Mouse (Mus musculus) forebrain, embryonic 10.5 days (tissue): ENCODE data around the gene Trim12c. TPM values are rescaled to one million over a fixed set of nuclear protein-coding genes. Genes with fewer than 3 reads are reported as not detected.
"Not testable (repeated sequence)": the region's sequence is repeated elsewhere in the genome, so short reads cannot be mapped to it uniquely, and the experiment has no call there.

Experiments used
- DNase-seq: peaks from one replicate; pipeline ENCODE4 v3.0.0-alpha.2; 2017; ENCODE audit warnings: low spot score; ENCODE audit errors: extremely low spot score
- H3K27ac ChIP-seq: fragments of 300-500 bp; sonication (generic); 2 replicates; pipeline ENCODE4 v1.5.1; 2016; ENCODE audit warnings: mild to moderate bottlenecking
- H3K27me3 ChIP-seq: fragments of 300-500 bp; sonication (generic); 2 replicates; pipeline ENCODE4 v1.6.1; 2016; ENCODE audit warnings: mild to moderate bottlenecking; ENCODE audit not compliant: poor library complexity, severe bottlenecking
- H3K36me3 ChIP-seq: fragments of 300-500 bp; sonication (generic); replicated peaks from 2 replicates; pipeline ENCODE4 v1.6.1; 2016; ENCODE audit warnings: mild to moderate bottlenecking, moderate library complexity
- H3K4me1 ChIP-seq: fragments of 300-500 bp; sonication (generic); 2 replicates; pipeline ENCODE4 v1.6.1; 2016
- H3K4me3 ChIP-seq: fragments of 300-500 bp; sonication (generic); 2 replicates; pipeline ENCODE4 v1.5.1; 2016; ENCODE audit warnings: mild to moderate bottlenecking, moderate library complexity
- H3K9me3 ChIP-seq: fragments of 300-500 bp; sonication (generic); 2 replicates; pipeline ENCODE4 v1.6.1; 2016; ENCODE audit warnings: mild to moderate bottlenecking, moderate library complexity
- WGBS: fragments of 180-500 bp; shearing (Covaris S2); methylation state at CpG from one replicate; pipeline ENCODE4 v1.1.7; 2016; 5-methylcytosine and 5-hydroxymethylcytosine counted together
- polyA plus RNA-seq: library from polyadenylated mRNA; unstranded; fragments of >200 nt; fragmentation: Nextera tagmentation; extraction: Ambion mirVana; gene quantifications from 2 replicates; pipeline ENCODE4 v1.2.1, GENCODE M21; 2016

The Trim12c gene
- polyA plus RNA-seq = 0.23 and 0.68 TPM in 2 replicates

DNA sequence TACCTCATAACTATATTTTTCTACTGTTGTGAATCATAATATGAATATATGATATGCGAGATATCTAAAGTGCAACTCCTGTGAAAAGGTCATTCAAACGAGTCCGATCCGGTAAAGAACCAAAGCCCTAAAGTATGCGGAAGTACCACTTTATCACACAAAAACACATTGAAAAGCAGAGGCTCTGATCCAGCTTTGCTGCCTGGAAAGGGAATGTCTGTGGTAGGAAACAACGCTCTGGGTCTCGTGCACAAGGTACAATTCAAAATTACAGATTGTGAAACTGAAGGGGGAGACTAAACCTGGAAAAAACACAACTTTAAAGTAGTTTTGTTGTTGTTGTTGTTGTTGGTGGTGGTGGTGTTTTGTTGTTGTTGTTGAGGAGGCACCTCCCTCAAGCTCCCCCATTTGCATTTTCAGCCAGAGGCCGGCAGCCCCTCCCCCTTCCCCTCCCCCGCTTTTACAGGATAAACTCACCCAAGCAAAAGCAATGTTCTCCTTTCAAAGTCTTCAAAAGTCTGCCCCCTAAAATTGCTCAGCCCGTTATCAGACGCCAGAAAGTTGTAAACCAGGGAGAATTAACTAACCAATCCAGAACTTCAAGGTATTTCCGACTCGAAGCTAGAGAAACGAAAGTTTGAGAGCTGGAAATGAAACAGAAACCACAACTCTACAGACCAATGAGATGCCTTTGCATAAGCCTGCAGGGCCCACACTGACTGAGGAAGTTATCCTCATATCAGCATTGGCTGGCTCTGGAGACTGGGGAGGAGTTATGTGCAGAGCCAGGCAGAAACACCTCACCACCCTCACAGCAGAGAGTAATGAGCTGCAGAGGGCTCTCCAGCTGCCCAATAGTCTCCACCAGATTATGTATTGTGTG is at the start of gene Trim12c:
Gene Trim12c, minus strand, starts transcription at position 646 of the 883 bp plus-strand sequence.
- no peaks in the 10 kb centered on the region for H3K9me3 ChIP-seq
- peak within 1 kb of the TSS; percentile 60 for H3K27ac ChIP-seq
- H3K4me1 ChIP-seq = peaks cover 11% of the 10 kb centered on the region
- no peaks in the 10 kb centered on the region for H3K27me3 ChIP-seq
- peak within 1 kb of the TSS; percentile 44 for H3K4me3 ChIP-seq
- no peaks in the 10 kb centered on the region for H3K36me3 ChIP-seq
- 11% methylated on average over 14 of the region's 14 CpGs for WGBS
- DNase-seq = peak; percentile 50

- no peak overlapping the region for H3K4me3 ChIP-seq
- no peak overlapping the region for H3K27ac ChIP-seq
- no peak for DNase-seq
- no peaks in the 10 kb centered on the region for H3K36me3 ChIP-seq
- H3K27me3 ChIP-seq = no peaks in the 10 kb centered on the region
- no peaks in the 10 kb centered on the region for H3K9me3 ChIP-seq
- no peaks in the 10 kb centered on the region for H3K4me1 ChIP-seq
These were observed 48.0 kb upstream of the Trim12c start for GRCm38 (mm10) chr7:104401140-104401539.

DNA sequence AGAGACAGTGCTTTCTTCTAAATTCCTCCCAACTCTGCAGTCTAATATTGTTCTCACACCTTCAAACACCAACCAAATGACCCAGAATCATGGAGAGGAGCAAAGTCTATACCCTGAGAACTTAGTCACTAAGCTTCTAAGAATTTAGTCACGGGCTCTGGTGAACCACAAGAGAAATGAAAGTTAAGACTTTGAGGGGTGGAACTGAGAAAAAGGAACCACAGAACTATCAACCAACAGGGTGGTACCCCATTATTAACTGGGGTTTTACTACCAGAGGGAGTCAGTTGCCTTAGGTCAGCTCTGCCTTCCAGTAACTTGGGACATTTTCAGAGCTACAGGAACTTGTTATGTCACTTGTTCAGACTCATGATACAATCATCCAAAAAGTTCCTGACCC is 47.5 kb upstream of the Trim12c start, which contains the start of gene Trim30c:
Gene Trim30c, minus strand, starts transcription at position 140 of the 400 bp plus-strand sequence.
- no peak within 1 kb of the TSS for H3K27ac ChIP-seq
- 90% methylated on average over 1 of the region's 1 CpGs for WGBS
- no peaks in the 10 kb centered on the region for H3K4me1 ChIP-seq
- no peaks in the 10 kb centered on the region for H3K27me3 ChIP-seq
- H3K36me3 ChIP-seq = no peaks in the 10 kb centered on the region
- no peak within 1 kb of the TSS for H3K4me3 ChIP-seq
- no peak for DNase-seq
- no peaks in the 10 kb centered on the region for H3K9me3 ChIP-seq

- 80% methylated on average over 1 of the region's 1 CpGs for WGBS
- H3K4me3 ChIP-seq = no peak overlapping the region
These were observed 45.3 kb upstream of the Trim12c start for GRCm38 (mm10) chr7:104398492-104398891.

DNA sequence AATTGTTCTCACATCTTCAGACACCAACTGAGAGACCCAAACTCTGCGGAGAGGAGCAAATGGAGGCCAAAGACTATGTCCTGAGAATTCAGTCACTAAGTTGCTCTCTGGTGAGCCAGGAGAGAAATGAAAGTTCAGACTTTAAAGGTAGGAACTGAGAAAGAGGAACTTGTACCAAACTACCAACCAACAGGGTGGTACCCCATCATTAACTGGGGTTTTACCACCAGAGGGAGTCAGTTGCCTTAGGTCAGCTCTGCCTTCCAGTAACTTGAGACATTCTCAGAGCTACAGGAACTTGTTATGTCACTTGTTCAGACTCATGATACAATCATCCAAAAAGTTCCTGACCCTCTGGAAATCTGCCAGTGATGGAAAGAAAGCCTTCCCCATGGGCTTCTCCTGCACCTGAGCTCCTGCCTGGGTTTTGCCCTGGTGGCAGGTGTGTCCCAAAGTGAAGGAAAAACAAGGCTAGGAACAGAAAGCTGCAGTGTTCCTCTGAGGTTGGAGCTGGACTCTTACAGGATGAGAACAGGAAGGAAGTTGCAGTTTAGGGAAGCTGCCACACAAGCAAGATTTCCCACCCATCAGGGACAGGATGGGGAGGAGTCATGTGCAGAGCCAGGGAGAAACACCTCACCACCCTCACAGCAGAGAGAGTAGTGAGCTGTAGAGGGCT is 16.7 kb upstream of the Trim12c start, which contains the start of gene Trim30b:
Gene Trim30b, minus strand, starts transcription at position 149 of the 679 bp plus-strand sequence.
- 66% methylated on average over 1 of the region's 1 CpGs for WGBS
- H3K4me3 ChIP-seq = no peak within 1 kb of the TSS
- H3K9me3 ChIP-seq = no peaks in the 10 kb centered on the region
- no peak for DNase-seq
- H3K27me3 ChIP-seq = no peaks in the 10 kb centered on the region
- no peak within 1 kb of the TSS for H3K27ac ChIP-seq
- no peaks in the 10 kb centered on the region for H3K4me1 ChIP-seq
- H3K36me3 ChIP-seq = no peaks in the 10 kb centered on the region

More at GRCm38 (mm10) chr7:104398492-104398891, 45.3 kb upstream of the Trim12c start:
- Histone ChIP-seq H3K36me3 (no peaks in the 10 kb centered on the region), H3K27me3 (no peaks in the 10 kb centered on the region), H3K27ac (no peak overlapping the region), H3K9me3 (no peaks in the 10 kb centered on the region), H3K4me1 (no peaks in the 10 kb centered on the region)
- DNase-seq = no peak

GRCm38 (mm10) chr7:104366339-104366738 is 13.2 kb upstream of the Trim12c start:
- H3K4me3 ChIP-seq = no peak overlapping the region
- no peaks in the 10 kb centered on the region for H3K27me3 ChIP-seq
- no peaks in the 10 kb centered on the region for H3K36me3 ChIP-seq
- H3K4me1 ChIP-seq = no peaks in the 10 kb centered on the region
- no peak overlapping the region for H3K27ac ChIP-seq
- DNase-seq = no peak
- H3K9me3 ChIP-seq = no peaks in the 10 kb centered on the region

- no peak for DNase-seq
- peaks cover 11% of the 10 kb centered on the region for H3K4me1 ChIP-seq
- H3K27ac ChIP-seq = no peak overlapping the region
- no peaks in the 10 kb centered on the region for H3K27me3 ChIP-seq
- 73% methylated on average over 2 of the region's 2 CpGs for WGBS
- H3K36me3 ChIP-seq = no peaks in the 10 kb centered on the region
- H3K4me3 ChIP-seq = peak overlapping the region; percentile 44; the same call in 1 of the 2 replicates
- no peaks in the 10 kb centered on the region for H3K9me3 ChIP-seq
These were observed 422 bp upstream of the Trim12c start for GRCm38 (mm10) chr7:104353600-104353967.

GRCm38 (mm10) chr7:104348043-104348442 is 5.1 kb downstream of the Trim12c start:
- not testable (repeated sequence) for H3K27me3 ChIP-seq, H3K4me3 ChIP-seq, DNase-seq, H3K36me3 ChIP-seq, H3K27ac ChIP-seq, H3K9me3 ChIP-seq, H3K4me1 ChIP-seq
- WGBS = 89% methylated on average over 4 of the region's 4 CpGs

DNA sequence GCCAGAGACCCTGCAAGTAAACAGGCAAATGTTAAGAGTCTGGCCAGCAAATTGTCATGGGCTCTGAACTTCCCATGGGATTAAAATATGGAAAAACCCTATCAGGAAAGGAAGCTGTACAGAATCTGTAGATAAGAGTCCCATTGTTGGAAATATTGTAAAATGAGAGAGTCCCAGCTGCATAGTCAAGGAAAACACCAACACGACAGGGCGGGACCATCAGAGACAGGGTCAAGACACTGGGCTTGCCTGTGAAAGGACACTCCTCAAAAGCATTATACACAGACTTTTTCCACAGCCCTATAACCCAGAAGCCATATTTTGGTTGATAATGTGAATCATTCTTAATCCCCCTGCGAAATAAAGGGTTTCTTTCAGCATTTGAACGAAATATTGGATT is 12.4 kb downstream of the Trim12c start:
- not testable (repeated sequence) for H3K9me3 ChIP-seq, H3K27me3 ChIP-seq, H3K4me3 ChIP-seq, H3K27ac ChIP-seq, H3K4me1 ChIP-seq, DNase-seq, H3K36me3 ChIP-seq
- WGBS = 95% methylated on average over 4 of the region's 4 CpGs

- H3K27me3 ChIP-seq, DNase-seq, H3K4me3 ChIP-seq, H3K4me1 ChIP-seq, H3K36me3 ChIP-seq, H3K9me3 ChIP-seq, H3K27ac ChIP-seq: not testable (repeated sequence)
- WGBS = 90% methylated on average over 3 of the region's 3 CpGs
These were observed 17.6 kb downstream of the Trim12c start for GRCm38 (mm10) chr7:104335547-104335946.

- DNase-seq, H3K9me3 ChIP-seq, H3K27ac ChIP-seq, H3K4me3 ChIP-seq, H3K36me3 ChIP-seq, H3K27me3 ChIP-seq, H3K4me1 ChIP-seq: not testable (repeated sequence)
- WGBS = 95% methylated on average over 2 of the region's 2 CpGs
These were observed 24.0 kb downstream of the Trim12c start, which contains the start of gene Trim34b for GRCm38 (mm10) chr7:104329171-104329570. TSS of gene Trim34b (plus strand) at chr7:104329471.

- no peaks in the 10 kb centered on the region for H3K27me3 ChIP-seq
- no peak for DNase-seq
- H3K4me3 ChIP-seq = no peak overlapping the region
- no peaks in the 10 kb centered on the region for H3K9me3 ChIP-seq
- WGBS = 90% methylated on average over 9 of the region's 9 CpGs
- H3K36me3 ChIP-seq = no peaks in the 10 kb centered on the region
- no peak overlapping the region for H3K27ac ChIP-seq
- no peaks in the 10 kb centered on the region for H3K4me1 ChIP-seq
These were observed 31.1 kb downstream of the Trim12c start for GRCm38 (mm10) chr7:104322028-104322427.
